Mouse (Mus musculus): ENCODE results near the gene Osbpl2.

The Osbpl2 gene

GRCm38 (mm10) chr2:180201303-180201702, 82.2 kb downstream of the Osbpl2 start:
- DNase-seq (ENCODE audit: low read depth, low spot score), result no peak

- DNase-seq (ENCODE audit: low read depth, low spot score), result no peak
Observed at GRCm38 (mm10) chr2:180202263-180202662, 83.2 kb downstream of the Osbpl2 start.

- no peak for DNase-seq (ENCODE audit: low read depth, low spot score)
Observed at GRCm38 (mm10) chr2:180202805-180203204, 83.7 kb downstream of the Osbpl2 start.

- no peak for DNase-seq (ENCODE audit: low read depth, low spot score)
Observed at GRCm38 (mm10) chr2:180204501-180204900, 85.4 kb downstream of the Osbpl2 start.

- peak; percentile 53 for DNase-seq (ENCODE audit: low read depth, low spot score)
Observed at GRCm38 (mm10) chr2:180205083-180205955, 86.2 kb downstream of the Osbpl2 start.

- peak; percentile 37 for DNase-seq (ENCODE audit: low read depth, low spot score)
Observed at GRCm38 (mm10) chr2:180205956-180206280, 86.8 kb downstream of the Osbpl2 start.

- DNase-seq (ENCODE audit: low read depth, low spot score), result peak; percentile 26
Observed at GRCm38 (mm10) chr2:180207840-180208239, 88.7 kb downstream of the Osbpl2 start.

- no peak for DNase-seq (ENCODE audit: low read depth, low spot score)
Observed at GRCm38 (mm10) chr2:180208976-180209375, 89.9 kb downstream of the Osbpl2 start.

- no peak for DNase-seq (ENCODE audit: low read depth, low spot score)
Observed at GRCm38 (mm10) chr2:180212255-180212654, 93.1 kb downstream of the Osbpl2 start.
